Mouse (Mus musculus) E14TG2a.4 (cell line): Measurements from ENCODE around the gene Lemd1.
"Not testable (repeated sequence)": the region's sequence is repeated elsewhere in the genome, so short reads cannot be mapped to it uniquely, and the experiment has no call there.

Experiments
- H3K27me3 ChIP-seq: 2 replicates; pipeline ENCODE4 v1.6.1; 2014; ENCODE audit warnings: low read length, control low read depth; ENCODE audit not compliant: insufficient read depth
- H3K36me3 ChIP-seq: 2 replicates; pipeline ENCODE4 v1.6.1; 2014; ENCODE audit warnings: low read length, control low read depth; ENCODE audit not compliant: insufficient read depth
- H3K4me1 ChIP-seq: replicated peaks from 2 replicates; pipeline ENCODE4 v1.6.1; 2014; ENCODE audit warnings: low read depth, low read length, control low read depth
- H3K4me3 ChIP-seq: replicated peaks from 2 replicates; pipeline ENCODE4 v1.5.1; 2014; ENCODE audit warnings: mild to moderate bottlenecking, low read length
- H3K9me3 ChIP-seq: 2 replicates; pipeline ENCODE4 v1.6.1; 2014; ENCODE audit warnings: low read length, control low read depth
- CTCF ChIP-seq: conservative IDR thresholded peaks from 2 replicates; pipeline ENCODE4 v1.5.1; 2014; ENCODE audit warnings: low read length
- NANOG ChIP-seq: IDR thresholded peaks from 2 replicates; pipeline ENCODE4 v1.6.1; 2014; ENCODE audit warnings: borderline replicate concordance, low read length, mixed read lengths
- POU5F1 ChIP-seq: IDR thresholded peaks from 2 replicates; pipeline ENCODE4 v1.6.1; 2014; ENCODE audit warnings: low read length, borderline replicate concordance

Gene Lemd1

GRCm38 (mm10) chr1:132277124-132277523, 85.9 kb downstream of the Lemd1 start:
- no peaks in the 10 kb centered on the region for H3K9me3 ChIP-seq
- peaks cover 79% of the 10 kb centered on the region for H3K4me1 ChIP-seq
- H3K4me3 ChIP-seq: no peak overlapping the region
- H3K36me3 ChIP-seq: peaks cover 17% of the 10 kb centered on the region
- H3K27me3 ChIP-seq: no peaks in the 10 kb centered on the region
- TF ChIP-seq NANOG (no peak), CTCF (no peak), POU5F1 (no peak)

- peak overlapping the region; percentile 39 for H3K4me3 ChIP-seq
- H3K9me3 ChIP-seq, H3K27me3 ChIP-seq, H3K36me3 ChIP-seq: not testable (repeated sequence)
- H3K4me1 ChIP-seq: peaks cover 98% of the 10 kb centered on the region
- TF ChIP-seq NANOG: peak; percentile 26; the same call in 1 of the 2 replicates
These were observed 89.4 kb downstream of the Lemd1 start for GRCm38 (mm10) chr1:132280636-132281035.

GRCm38 (mm10) chr1:132281523-132282176, 90.4 kb downstream of the Lemd1 start:
- Histone ChIP-seq H3K27me3 (no peaks in the 10 kb centered on the region), H3K4me3 (peak overlapping the region; percentile 39), H3K4me1 (peaks cover 98% of the 10 kb centered on the region), H3K9me3 (no peaks in the 10 kb centered on the region), H3K36me3 (no peaks in the 10 kb centered on the region)
- TF ChIP-seq CTCF (no peak), NANOG (peak; percentile 24; the same call in 1 of the 2 replicates)

- Histone ChIP-seq H3K27me3 (no peaks in the 10 kb centered on the region), H3K36me3 (no peaks in the 10 kb centered on the region), H3K4me1 (peaks cover 98% of the 10 kb centered on the region), H3K4me3 (peak overlapping the region; percentile 39), H3K9me3 (no peaks in the 10 kb centered on the region)
- no peak for TF ChIP-seq CTCF
- no peak for TF ChIP-seq NANOG
- no peak for TF ChIP-seq POU5F1
These were observed 90.9 kb downstream of the Lemd1 start for GRCm38 (mm10) chr1:132282177-132282536.

GRCm38 (mm10) chr1:132283018-132283417, 91.8 kb downstream of the Lemd1 start:
- TF ChIP-seq NANOG (no peak), POU5F1 (no peak), CTCF (no peak)
- Histone ChIP-seq H3K36me3 (no peaks in the 10 kb centered on the region), H3K4me3 (0 out of 2 replicates have a peak overlapping the region, but pooled peaks have one; percentile 74), H3K9me3 (no peaks in the 10 kb centered on the region), H3K4me1 (peaks cover 99% of the 10 kb centered on the region), H3K27me3 (no peaks in the 10 kb centered on the region)

- Histone ChIP-seq H3K9me3 (no peaks in the 10 kb centered on the region), H3K27me3 (no peaks in the 10 kb centered on the region), H3K4me1 (peaks cover 99% of the 10 kb centered on the region), H3K36me3 (no peaks in the 10 kb centered on the region), H3K4me3 (no peak overlapping the region)
- no peak for TF ChIP-seq POU5F1
- TF ChIP-seq CTCF: no peak
- TF ChIP-seq NANOG: no peak
These were observed 95.5 kb downstream of the Lemd1 start for GRCm38 (mm10) chr1:132286735-132287134.

GRCm38 (mm10) chr1:132287445-132287844, 96.2 kb downstream of the Lemd1 start:
- Histone ChIP-seq H3K27me3 (no peaks in the 10 kb centered on the region), H3K4me3 (peak overlapping the region; percentile 39), H3K4me1 (peaks cover 99% of the 10 kb centered on the region), H3K9me3 (no peaks in the 10 kb centered on the region), H3K36me3 (no peaks in the 10 kb centered on the region)
- no peak for TF ChIP-seq POU5F1

- H3K4me1 ChIP-seq: peaks cover 99% of the 10 kb centered on the region
- H3K36me3 ChIP-seq: no peaks in the 10 kb centered on the region
- no peaks in the 10 kb centered on the region for H3K9me3 ChIP-seq
- H3K4me3 ChIP-seq: peak overlapping the region; percentile 39
- no peaks in the 10 kb centered on the region for H3K27me3 ChIP-seq
- TF ChIP-seq POU5F1: no peak
- TF ChIP-seq NANOG: no peak
These were observed 96.8 kb downstream of the Lemd1 start for GRCm38 (mm10) chr1:132287991-132288451.

- TF ChIP-seq NANOG: no peak
- no peak for TF ChIP-seq POU5F1
- TF ChIP-seq CTCF: no peak
- Histone ChIP-seq H3K9me3 (no peaks in the 10 kb centered on the region), H3K36me3 (no peaks in the 10 kb centered on the region), H3K27me3 (no peaks in the 10 kb centered on the region), H3K4me1 (peaks cover 94% of the 10 kb centered on the region), H3K4me3 (peak overlapping the region; percentile 26; the same call in 1 of the 2 replicates)
These were observed 98.7 kb downstream of the Lemd1 start for GRCm38 (mm10) chr1:132289965-132290364.
